Mouse (Mus musculus) liver, adult 2 months (tissue): Measurements from ENCODE around the gene Hdac4. TPM values are rescaled to one million over a fixed set of nuclear protein-coding genes. Genes with fewer than 3 reads are reported as not detected.

ENCODE experiments used
- DNase-seq: peaks from one replicate; pipeline ENCODE4 v3.0.0-alpha.2; 2011; ENCODE audit warnings: low read depth, low spot score; ENCODE audit errors: extremely low read depth
- H3K27ac ChIP-seq: fragments of 200-500 bp; replicated peaks from 2 replicates; pipeline ENCODE4 v1.5.1; 2012; ENCODE audit warnings: low read depth, mild to moderate bottlenecking, control low read depth, inconsistent platforms, low read length; ENCODE audit not compliant: insufficient read depth
- H3K27me3 ChIP-seq: fragments of 200-500 bp; 2 replicates; pipeline ENCODE4 v1.6.1; 2012; ENCODE audit warnings: mild to moderate bottlenecking, moderate library complexity, low read length, inconsistent platforms; ENCODE audit not compliant: control insufficient read depth, insufficient read depth
- H3K36me3 ChIP-seq: fragments of 200-500 bp; 2 replicates; pipeline ENCODE4 v1.6.1; 2012; ENCODE audit warnings: low read length, inconsistent platforms; ENCODE audit not compliant: control insufficient read depth, insufficient read depth
- H3K4me1 ChIP-seq: fragments of 200-500 bp; 2 replicates; pipeline ENCODE4 v1.6.1; 2011; ENCODE audit warnings: low read length; ENCODE audit not compliant: control insufficient read depth, insufficient read depth
- H3K4me3 ChIP-seq: fragments of 200-500 bp; 2 replicates; pipeline ENCODE4 v1.5.1; 2011; ENCODE audit warnings: low read depth, mild to moderate bottlenecking, control low read depth, low read length, moderate library complexity; ENCODE audit not compliant: insufficient read depth
- H3K79me2 ChIP-seq: fragments of 200-500 bp; 2 replicates; pipeline ENCODE4 v1.6.1; 2012; ENCODE audit warnings: inconsistent platforms, mild to moderate bottlenecking, low read length, moderate library complexity; ENCODE audit not compliant: control insufficient read depth, insufficient read depth
- H3K9ac ChIP-seq: fragments of 200-500 bp; 2 replicates; pipeline ENCODE4 v1.6.1; 2012; ENCODE audit warnings: low read depth, mild to moderate bottlenecking, control low read depth, inconsistent platforms, low read length
- CTCF ChIP-seq: fragments of 200-500 bp; IDR thresholded peaks from 2 replicates; pipeline ENCODE4 v1.5.1; 2011; ENCODE audit warnings: low read depth, low read length, control low read depth
- POLR2A ChIP-seq: fragments of 200-500 bp; IDR thresholded peaks from 2 replicates; pipeline ENCODE4 v1.6.1; 2011; ENCODE audit warnings: low read length, control low read depth; ENCODE audit not compliant: insufficient read depth; ENCODE audit errors: extremely low read depth
- WGBS: fragments of 180-500 bp; shearing (Covaris S2); methylation state at CpG from one replicate; pipeline ENCODE4 v1.1.7; 2018; 5-methylcytosine and 5-hydroxymethylcytosine counted together
- polyA plus RNA-seq: library from polyadenylated mRNA; depleted of rRNA; stranded (reverse); fragments of >200 nt; gene quantifications from 2 replicates; pipeline ENCODE4 v1.2.3, GENCODE M21; 2012
- total RNA-seq: library from RNA; depleted of rRNA; stranded (reverse); fragments of >200 nt; gene quantifications from 2 replicates; pipeline ENCODE4 v1.2.3, GENCODE M21; 2014

Hdac4 gene
- total and polyA plus RNA-seq, 2 experiments = 5.3 to 5.7 TPM

- Histone ChIP-seq H3K4me1 (no peaks in the 10 kb centered on the region), H3K27me3 (no peaks in the 10 kb centered on the region), H3K27ac (no peak overlapping the region), H3K36me3 (peaks cover 16% of the 10 kb centered on the region), H3K4me3 (no peak overlapping the region), H3K9ac (no peak overlapping the region), H3K79me2 (no peaks in the 10 kb centered on the region)
- 89% methylated on average over 5 of the region's 5 CpGs for WGBS
- TF ChIP-seq CTCF = no peak
- no peak for TF ChIP-seq POLR2A
- no peak for DNase-seq
Observed at GRCm38 (mm10) chr1:91954954-91955353, 240.5 kb downstream of the Hdac4 start.

GRCm38 (mm10) chr1:91952912-91953311 lies 242.6 kb downstream of the Hdac4 start:
- Histone ChIP-seq H3K27ac (no peak overlapping the region), H3K9ac (no peak overlapping the region), H3K27me3 (no peaks in the 10 kb centered on the region), H3K36me3 (peaks cover 14% of the 10 kb centered on the region), H3K79me2 (no peaks in the 10 kb centered on the region), H3K4me3 (no peak overlapping the region), H3K4me1 (no peaks in the 10 kb centered on the region)
- WGBS = 96% methylated on average over 6 of the region's 6 CpGs
- TF ChIP-seq CTCF (no peak), POLR2A (no peak)
- DNase-seq = no peak

GRCm38 (mm10) chr1:91947441-91947840 lies 248.1 kb downstream of the Hdac4 start:
- no peak overlapping the region for H3K9ac ChIP-seq
- no peak overlapping the region for H3K27ac ChIP-seq
- H3K4me1 ChIP-seq = no peaks in the 10 kb centered on the region
- no peaks in the 10 kb centered on the region for H3K79me2 ChIP-seq
- no peak for DNase-seq
- no peak overlapping the region for H3K4me3 ChIP-seq
- TF ChIP-seq POLR2A = no peak
- no peak for TF ChIP-seq CTCF
- 97% methylated on average over 7 of the region's 7 CpGs for WGBS
- H3K36me3 ChIP-seq = peaks cover 4% of the 10 kb centered on the region
- no peaks in the 10 kb centered on the region for H3K27me3 ChIP-seq

GRCm38 (mm10) chr1:91942583-91942982 lies 252.9 kb downstream of the Hdac4 start:
- no peak overlapping the region for H3K4me3 ChIP-seq
- H3K9ac ChIP-seq = no peak overlapping the region
- H3K27me3 ChIP-seq = no peaks in the 10 kb centered on the region
- no peak for DNase-seq
- no peaks in the 10 kb centered on the region for H3K79me2 ChIP-seq
- 94% methylated on average over 2 of the region's 2 CpGs for WGBS
- H3K4me1 ChIP-seq = no peaks in the 10 kb centered on the region
- no peak overlapping the region for H3K27ac ChIP-seq
- peaks cover 6% of the 10 kb centered on the region; the same call in 1 of the 2 replicates for H3K36me3 ChIP-seq
- TF ChIP-seq CTCF (no peak), POLR2A (no peak)

GRCm38 (mm10) chr1:91942031-91942430 lies 253.5 kb downstream of the Hdac4 start:
- H3K79me2 ChIP-seq = no peaks in the 10 kb centered on the region
- no peak for TF ChIP-seq POLR2A
- TF ChIP-seq CTCF = peak; percentile 25; the same call in 1 of the 2 replicates
- H3K9ac ChIP-seq = no peak overlapping the region
- H3K27me3 ChIP-seq = no peaks in the 10 kb centered on the region
- no peak for DNase-seq
- peaks cover 4% of the 10 kb centered on the region; the same call in 1 of the 2 replicates for H3K36me3 ChIP-seq
- no peak overlapping the region for H3K4me3 ChIP-seq
- H3K4me1 ChIP-seq = no peaks in the 10 kb centered on the region
- WGBS = 57% methylated on average over 3 of the region's 3 CpGs
- no peak overlapping the region for H3K27ac ChIP-seq

GRCm38 (mm10) chr1:91941094-91941493 lies 254.4 kb downstream of the Hdac4 start:
- no peak overlapping the region for H3K4me3 ChIP-seq
- no peaks in the 10 kb centered on the region for H3K79me2 ChIP-seq
- WGBS = 100% methylated on average over 1 of the region's 1 CpGs
- no peak overlapping the region for H3K9ac ChIP-seq
- no peaks in the 10 kb centered on the region for H3K4me1 ChIP-seq
- H3K36me3 ChIP-seq = peaks cover 4% of the 10 kb centered on the region; the same call in 1 of the 2 replicates
- TF ChIP-seq CTCF = no peak
- no peak for TF ChIP-seq POLR2A
- no peak overlapping the region for H3K27ac ChIP-seq
- H3K27me3 ChIP-seq = no peaks in the 10 kb centered on the region
- DNase-seq = no peak
